Mouse (Mus musculus) lung, postnatal 0 days (tissue): Measurements from ENCODE around the gene Fabp3. TPM values are rescaled to one million over a fixed set of nuclear protein-coding genes. Genes with fewer than 3 reads are reported as not detected.
A peak's percentile ranks its signal among the peaks of the same experiment; 100 is the strongest.

Experiments
- ATAC-seq: fragments of 200-750 bp; cut with Nextera tagmentation; 2 replicates; pipeline ENCODE4 v1.8.0; 2017; ENCODE audit warnings: moderate library complexity
- DNase-seq: peaks from one replicate; pipeline ENCODE4 v3.0.0-alpha.2; 2016; ENCODE audit warnings: low spot score
- H3K27ac ChIP-seq: fragments of 300-500 bp; sonication (generic); 2 replicates; pipeline ENCODE4 v1.5.1; 2014; ENCODE audit warnings: antibody characterized with exemption, mild to moderate bottlenecking, low read length, mixed read lengths
- H3K27me3 ChIP-seq: fragments of 300-500 bp; sonication (generic); replicated peaks from 2 replicates; pipeline ENCODE4 v1.6.1; 2014; ENCODE audit warnings: low read length, mixed read lengths; ENCODE audit not compliant: insufficient read depth
- H3K36me3 ChIP-seq: fragments of 300-500 bp; sonication (generic); 2 replicates; pipeline ENCODE4 v1.6.1; 2014; ENCODE audit warnings: low read length, mixed read lengths; ENCODE audit not compliant: insufficient read depth
- H3K4me1 ChIP-seq: fragments of 300-500 bp; sonication (generic); 2 replicates; pipeline ENCODE4 v1.6.1; 2014; ENCODE audit warnings: antibody characterized with exemption, low read depth, low read length, mixed read lengths; ENCODE audit not compliant: insufficient read depth
- H3K4me2 ChIP-seq: fragments of 300-500 bp; sonication (generic); replicated peaks from 2 replicates; pipeline ENCODE4 v1.6.1; 2014; ENCODE audit warnings: low read depth, mild to moderate bottlenecking, low read length, moderate library complexity, mixed read lengths
- H3K4me3 ChIP-seq: fragments of 300-500 bp; sonication (generic); 2 replicates; pipeline ENCODE4 v1.5.1; 2014; ENCODE audit warnings: low read depth, low read length
- H3K9ac ChIP-seq: fragments of 300-500 bp; sonication (generic); replicated peaks from 2 replicates; pipeline ENCODE4 v1.6.1; 2014; ENCODE audit warnings: low read depth, mild to moderate bottlenecking
- H3K9me3 ChIP-seq: fragments of 300-500 bp; sonication (generic); 2 replicates; pipeline ENCODE4 v1.6.1; 2016; ENCODE audit warnings: low read length, mixed read lengths
- CTCF ChIP-seq: IDR thresholded peaks from 2 replicates; pipeline ENCODE4 v1.5.1; 2016; ENCODE audit warnings: antibody characterized with exemption, mild to moderate bottlenecking
- EP300 ChIP-seq: IDR thresholded peaks from 2 replicates; pipeline ENCODE4 v1.6.1; 2016; ENCODE audit warnings: antibody characterized with exemption, mild to moderate bottlenecking, control low read depth
- WGBS: fragments of 180-500 bp; shearing (Covaris S2); extraction: QIAGEN DNeasy Blood & Tissue Kit; methylation state at CpG from one replicate; pipeline ENCODE4 v1.1.7; 2014; 5-methylcytosine and 5-hydroxymethylcytosine counted together
- polyA plus RNA-seq: library from polyadenylated mRNA; unstranded; fragments of >200 nt; fragmentation: Nextera tagmentation; extraction: Ambion mirVana; gene quantifications from 2 replicates; pipeline ENCODE4 v1.2.1, GENCODE M21; 2015

Fabp3 gene
- polyA plus RNA-seq, 1 experiment from 2014 or later: 88.3 TPM

DNA sequence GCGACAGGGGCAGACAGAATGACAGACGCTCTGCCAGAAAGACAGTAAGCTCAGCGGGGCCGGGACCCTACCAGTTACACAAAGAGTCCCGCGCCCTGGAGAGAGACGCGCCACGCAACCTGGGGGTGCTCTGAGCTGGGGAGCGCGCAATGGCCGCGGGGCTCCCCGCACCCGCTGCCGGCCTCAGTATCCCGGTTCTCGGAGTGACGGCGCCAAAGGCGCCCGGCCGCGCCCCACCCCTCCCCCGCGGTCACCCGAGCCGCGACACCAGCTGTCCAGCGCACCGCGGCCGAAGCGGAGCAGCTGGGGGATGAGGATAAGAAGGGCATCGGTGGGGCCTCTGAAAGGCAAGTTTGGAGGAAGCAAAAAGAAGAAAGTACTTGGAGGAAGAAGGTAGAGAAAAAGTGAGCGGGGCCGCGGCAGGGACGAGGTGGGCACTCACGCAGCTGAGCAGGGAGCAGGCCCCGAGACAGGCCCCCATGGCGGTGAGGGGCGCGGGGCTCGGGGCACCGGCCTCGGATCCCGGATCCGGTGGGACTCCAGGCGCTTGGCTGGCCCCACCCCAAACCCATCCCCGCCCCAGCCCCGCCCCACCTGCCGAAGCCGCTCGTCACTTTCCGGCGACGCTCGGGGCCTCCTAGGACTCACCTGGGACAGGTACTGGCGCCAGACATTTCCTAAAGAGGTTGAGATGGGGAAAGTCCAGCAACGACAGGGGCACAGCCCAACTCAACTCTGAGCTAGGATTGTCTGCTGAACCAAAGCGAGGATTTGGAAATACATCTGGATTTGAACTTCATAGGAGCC, 33.2 kb upstream of the Fabp3 start:
- H3K27me3 ChIP-seq: peaks cover 14% of the 10 kb centered on the region; the same call in 1 of the 2 replicates
- peak; percentile 86 for ATAC-seq
- no peak for TF ChIP-seq EP300
- no peak for TF ChIP-seq CTCF
- H3K36me3 ChIP-seq: no peaks in the 10 kb centered on the region
- WGBS: 3% methylated on average over 56 of the region's 62 CpGs
- H3K9ac ChIP-seq: peak overlapping the region; percentile 32; the same call in 1 of the 2 replicates
- no peaks in the 10 kb centered on the region for H3K9me3 ChIP-seq
- peak; percentile 46 for DNase-seq
- peak overlapping the region; percentile 78 for H3K4me2 ChIP-seq
- peak overlapping the region; percentile 48 for H3K4me3 ChIP-seq
- no peak overlapping the region for H3K27ac ChIP-seq
- peaks cover 6% of the 10 kb centered on the region; the same call in 1 of the 2 replicates for H3K4me1 ChIP-seq

DNA sequence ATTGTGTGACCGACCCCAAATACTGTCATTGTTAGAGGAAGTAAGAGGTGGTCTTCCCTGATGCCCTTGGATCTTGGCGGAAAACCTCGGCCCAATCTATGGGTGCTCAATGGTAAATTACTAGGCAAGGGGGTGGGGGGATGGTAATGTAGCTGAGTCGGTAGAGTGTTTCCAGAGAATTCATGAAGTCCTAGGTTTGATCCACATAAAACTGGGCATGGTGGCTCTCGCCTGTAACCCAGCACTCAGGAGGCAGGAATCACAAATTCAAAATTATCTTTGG, 32.6 kb upstream of the Fabp3 start:
- Histone ChIP-seq H3K9ac (0 out of 2 replicates have a peak overlapping the region, but pooled peaks have one; percentile 32), H3K27ac (no peak overlapping the region), H3K4me3 (no peak overlapping the region), H3K9me3 (no peaks in the 10 kb centered on the region), H3K36me3 (no peaks in the 10 kb centered on the region), H3K4me2 (no peak overlapping the region; the same call in 1 of the 2 replicates), H3K27me3 (peaks cover 14% of the 10 kb centered on the region; the same call in 1 of the 2 replicates), H3K4me1 (peaks cover 6% of the 10 kb centered on the region; the same call in 1 of the 2 replicates)
- 43% methylated on average over 5 of the region's 5 CpGs for WGBS
- ATAC-seq (no peak), DNase-seq (no peak)
- TF ChIP-seq EP300 (no peak), CTCF (no peak)

DNA sequence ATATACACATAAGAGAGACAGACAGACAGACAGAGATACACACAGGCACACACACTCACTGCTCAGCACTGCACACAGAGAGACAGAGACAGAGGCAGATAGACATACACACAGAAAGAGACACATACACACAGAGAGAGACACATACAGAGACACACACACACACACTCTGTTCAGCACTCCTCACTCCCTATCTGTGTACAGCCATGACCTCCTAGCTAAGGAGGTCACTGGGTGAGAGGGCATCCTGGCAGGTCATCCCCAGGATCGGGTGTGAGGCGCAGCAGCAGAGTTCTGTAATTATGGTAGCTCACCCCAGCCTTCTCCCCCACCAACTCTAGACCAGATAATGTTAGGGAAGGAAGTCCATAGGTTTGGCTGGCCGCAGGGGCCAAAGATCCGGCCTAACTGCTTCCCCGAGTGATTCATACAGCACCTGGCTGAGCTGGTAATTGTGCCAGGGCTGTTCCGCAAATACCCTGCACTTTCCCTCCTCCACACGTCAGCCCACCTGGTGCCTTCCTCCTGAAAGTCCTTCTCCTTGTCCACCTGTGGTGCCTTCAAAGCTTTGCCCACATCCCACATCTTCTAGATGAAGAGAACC, 31.7 kb upstream of the Fabp3 start:
- no peak overlapping the region for H3K27ac ChIP-seq
- WGBS: 58% methylated on average over 7 of the region's 7 CpGs
- H3K9ac ChIP-seq: no peak overlapping the region
- no peaks in the 10 kb centered on the region for H3K9me3 ChIP-seq
- H3K36me3 ChIP-seq: no peaks in the 10 kb centered on the region
- no peak for DNase-seq
- H3K4me2 ChIP-seq: no peak overlapping the region
- TF ChIP-seq EP300: no peak
- TF ChIP-seq CTCF: no peak
- H3K4me1 ChIP-seq: peaks cover 6% of the 10 kb centered on the region; the same call in 1 of the 2 replicates
- H3K4me3 ChIP-seq: no peak overlapping the region
- H3K27me3 ChIP-seq: peaks cover 14% of the 10 kb centered on the region; the same call in 1 of the 2 replicates
- no peak for ATAC-seq

DNA sequence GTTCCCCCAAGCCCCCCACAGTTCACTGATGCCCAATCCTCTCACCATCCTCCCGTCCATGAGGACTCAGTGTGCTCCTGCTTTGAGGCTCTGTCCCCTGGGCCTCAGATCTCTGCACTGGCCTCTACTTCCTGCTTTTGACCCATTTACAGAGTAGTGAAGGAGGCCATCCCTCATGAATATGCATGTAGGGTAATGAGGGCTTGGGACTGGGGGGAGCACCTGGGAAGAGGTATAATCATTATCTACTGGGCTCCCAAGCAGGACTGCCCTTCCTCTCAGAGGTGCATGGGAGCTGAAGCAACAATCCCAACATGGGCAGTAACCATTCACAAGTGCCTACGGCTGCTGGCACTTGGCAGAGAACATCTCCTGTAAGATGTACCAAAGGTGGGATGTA, 29.3 kb upstream of the Fabp3 start, which contains the start of gene Serinc2:
Serinc2 (minus strand) TSS at position 101 of the 400 bp plus-strand sequence.
- Histone ChIP-seq H3K27me3 (peaks cover 14% of the 10 kb centered on the region; the same call in 1 of the 2 replicates), H3K27ac (no peak within 1 kb of the TSS), H3K4me1 (peaks cover 6% of the 10 kb centered on the region; the same call in 1 of the 2 replicates), H3K4me2 (no peak within 1 kb of the TSS), H3K9me3 (no peaks in the 10 kb centered on the region), H3K9ac (no peak within 1 kb of the TSS), H3K4me3 (no peak within 1 kb of the TSS), H3K36me3 (no peaks in the 10 kb centered on the region)
- DNase-seq (no peak), ATAC-seq (no peak)
- WGBS: 62% methylated on average over 2 of the region's 2 CpGs
- TF ChIP-seq EP300 (no peak), CTCF (no peak)

DNA sequence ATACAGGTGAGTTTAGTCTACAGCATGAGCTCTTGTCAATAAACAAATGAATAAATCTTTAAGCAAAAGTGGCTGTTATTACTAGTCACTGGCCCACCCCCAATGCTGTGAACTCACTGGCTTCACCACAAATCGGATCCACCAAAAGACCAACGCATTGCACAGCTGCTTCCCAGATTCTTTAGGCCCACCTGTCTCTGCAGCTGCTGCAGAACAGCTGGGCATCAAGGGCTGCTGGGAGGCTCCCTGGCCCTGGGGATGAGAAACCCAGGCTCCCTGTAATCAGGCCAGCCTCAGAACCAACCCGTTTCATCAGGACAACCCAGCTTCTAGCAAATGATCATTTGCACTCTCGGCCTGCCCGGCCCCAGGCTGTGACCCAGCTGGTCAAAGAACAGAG, 25.5 kb upstream of the Fabp3 start:
- no peaks in the 10 kb centered on the region for H3K4me1 ChIP-seq
- H3K36me3 ChIP-seq: no peaks in the 10 kb centered on the region
- no peak for TF ChIP-seq EP300
- no peak for TF ChIP-seq CTCF
- H3K9ac ChIP-seq: no peak overlapping the region
- ATAC-seq (no peak), DNase-seq (no peak)
- H3K27me3 ChIP-seq: no peaks in the 10 kb centered on the region
- H3K27ac ChIP-seq: no peak overlapping the region
- WGBS: 71% methylated on average over 5 of the region's 5 CpGs
- H3K4me3 ChIP-seq: no peak overlapping the region
- H3K4me2 ChIP-seq: no peak overlapping the region
- H3K9me3 ChIP-seq: no peaks in the 10 kb centered on the region

DNA sequence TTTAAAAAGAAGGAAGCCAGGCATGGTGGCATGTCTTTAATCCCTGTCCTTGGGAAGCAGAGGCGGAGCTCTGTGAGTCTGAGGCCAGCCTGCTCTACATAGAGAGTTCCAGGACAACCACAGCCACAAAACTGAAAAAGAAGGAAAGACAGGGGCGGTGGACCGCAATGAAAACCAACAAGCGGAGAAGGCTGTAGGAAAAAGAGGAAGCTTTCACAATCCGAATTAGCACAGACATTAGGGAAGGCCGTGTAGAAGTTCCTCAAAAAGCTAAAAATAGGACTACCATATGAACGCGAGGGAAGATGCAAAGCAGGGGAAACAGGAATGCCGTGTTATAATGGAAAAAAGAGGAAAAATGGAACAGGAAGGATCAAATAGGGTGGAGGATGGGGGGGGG, 24.6 kb upstream of the Fabp3 start:
- Histone ChIP-seq H3K36me3 (no peaks in the 10 kb centered on the region), H3K4me3 (no peak overlapping the region), H3K9ac (no peak overlapping the region), H3K27me3 (no peaks in the 10 kb centered on the region), H3K4me2 (no peak overlapping the region), H3K27ac (no peak overlapping the region), H3K4me1 (no peaks in the 10 kb centered on the region), H3K9me3 (no peaks in the 10 kb centered on the region)
- 77% methylated on average over 9 of the region's 9 CpGs for WGBS
- no peak for TF ChIP-seq EP300
- no peak for TF ChIP-seq CTCF
- DNase-seq (no peak), ATAC-seq (no peak)
